Mouse (Mus musculus) liver, embryonic 12.5 days (tissue): Measurements from ENCODE around the gene Dnal4. TPM values are rescaled to one million over a fixed set of nuclear protein-coding genes. Genes with fewer than 3 reads are reported as not detected.
"Not testable (repeated sequence)": the region's sequence is repeated elsewhere in the genome, so short reads cannot be mapped to it uniquely, and the experiment has no call there.

ENCODE experiments used
- ATAC-seq: fragments of 200-750 bp; cut with Nextera tagmentation; 2 replicates; pipeline ENCODE4 v1.8.0; 2017; ENCODE audit warnings: moderate number of reproducible peaks, mild to moderate bottlenecking, moderate library complexity
- H3K27ac ChIP-seq: fragments of 300-500 bp; sonication (generic); 2 replicates; pipeline ENCODE4 v1.5.1; 2016; ENCODE audit warnings: mild to moderate bottlenecking
- H3K27me3 ChIP-seq: fragments of 300-500 bp; sonication (generic); replicated peaks from 2 replicates; pipeline ENCODE4 v1.6.1; 2016; ENCODE audit warnings: mild to moderate bottlenecking, moderate library complexity
- H3K36me3 ChIP-seq: fragments of 300-500 bp; sonication (generic); 2 replicates; pipeline ENCODE4 v1.6.1; 2016; ENCODE audit warnings: mild to moderate bottlenecking, moderate library complexity
- H3K4me1 ChIP-seq: fragments of 300-500 bp; sonication (generic); 2 replicates; pipeline ENCODE4 v1.6.1; 2016
- H3K4me2 ChIP-seq: fragments of 300-500 bp; sonication (generic); 2 replicates; pipeline ENCODE4 v1.6.1; 2016; ENCODE audit warnings: mild to moderate bottlenecking, moderate library complexity
- H3K4me3 ChIP-seq: fragments of 300-500 bp; sonication (generic); 2 replicates; pipeline ENCODE4 v1.5.1; 2016; ENCODE audit warnings: mild to moderate bottlenecking, moderate library complexity
- H3K9ac ChIP-seq: fragments of 300-500 bp; sonication (generic); 2 replicates; pipeline ENCODE4 v1.6.1; 2016; ENCODE audit warnings: mild to moderate bottlenecking, moderate library complexity
- H3K9me3 ChIP-seq: fragments of 300-500 bp; sonication (generic); replicated peaks from 2 replicates; pipeline ENCODE4 v1.6.1; 2016; ENCODE audit warnings: mild to moderate bottlenecking, moderate library complexity
- WGBS: fragments of 180-500 bp; shearing (Covaris S2); methylation state at CpG from one replicate; pipeline ENCODE4 v1.1.7; 2016; ENCODE audit not compliant: insufficient replicate concordance; 5-methylcytosine and 5-hydroxymethylcytosine counted together
- polyA plus RNA-seq: library from polyadenylated mRNA; unstranded; fragments of >200 nt; fragmentation: Nextera tagmentation; extraction: Ambion mirVana; gene quantifications from 2 replicates; pipeline ENCODE4 v1.2.1, GENCODE M21; 2016

The Dnal4 gene
- 13.5 and 14.0 TPM in 2 replicates for polyA plus RNA-seq

- Histone ChIP-seq H3K4me3 (no peak within 1 kb of the TSS), H3K27me3 (peaks cover 10% of the 10 kb centered on the region), H3K36me3 (no peaks in the 10 kb centered on the region), H3K9me3 (no peaks in the 10 kb centered on the region), H3K4me2 (no peak within 1 kb of the TSS), H3K4me1 (peaks cover 21% of the 10 kb centered on the region), H3K9ac (no peak within 1 kb of the TSS), H3K27ac (no peak within 1 kb of the TSS)
- no peak for ATAC-seq
These were observed at the start of gene Dnal4 for GRCm38 (mm10) chr15:79777749-79778148. Dnal4 (minus strand) TSS chr15:79777849.

DNA sequence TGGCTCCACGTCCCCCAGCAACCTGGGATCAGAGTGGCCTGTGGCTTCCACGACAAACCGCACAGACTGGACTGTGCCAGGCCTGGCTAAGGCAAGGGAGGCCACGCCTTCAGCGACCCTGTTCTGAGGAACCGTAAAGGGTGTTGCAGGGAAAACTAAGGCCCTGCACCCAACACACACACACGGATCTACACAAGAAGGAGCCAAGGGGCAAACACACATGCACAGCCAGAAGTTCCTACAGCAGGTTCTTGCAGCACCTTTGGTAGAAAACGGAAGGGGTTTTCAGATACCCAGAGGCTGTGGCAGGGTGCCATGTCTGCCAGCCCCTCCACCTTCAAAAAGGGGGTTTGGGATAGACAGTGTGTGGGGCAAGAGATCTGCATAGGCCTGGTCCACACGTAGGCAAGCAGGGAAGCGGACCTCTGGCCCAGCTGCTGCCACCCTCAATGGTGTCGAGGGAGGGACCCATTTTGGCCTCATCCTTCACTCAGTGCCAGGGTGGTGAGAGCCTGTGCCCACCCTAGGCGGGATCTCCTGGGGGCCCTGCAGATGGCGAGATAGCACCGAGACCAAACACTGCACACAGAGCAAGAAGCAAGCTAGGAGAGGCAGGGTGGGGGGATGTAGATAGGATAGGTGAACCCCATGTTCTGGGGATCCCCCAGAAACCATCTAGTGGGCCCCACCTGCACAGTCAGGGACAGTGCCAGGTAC is 49.6 kb upstream of the Dnal4 start:
- no peaks in the 10 kb centered on the region; the same call in none of the 2 replicates for H3K27me3 ChIP-seq
- no peak for ATAC-seq
- no peak overlapping the region for H3K4me3 ChIP-seq
- H3K9me3 ChIP-seq = no peaks in the 10 kb centered on the region
- no peak overlapping the region for H3K9ac ChIP-seq
- H3K36me3 ChIP-seq = peaks cover 45% of the 10 kb centered on the region
- H3K27ac ChIP-seq = no peak overlapping the region
- H3K4me2 ChIP-seq = no peak overlapping the region
- WGBS = 81% methylated on average over 14 of the region's 14 CpGs
- H3K4me1 ChIP-seq = peaks cover 40% of the 10 kb centered on the region

DNA sequence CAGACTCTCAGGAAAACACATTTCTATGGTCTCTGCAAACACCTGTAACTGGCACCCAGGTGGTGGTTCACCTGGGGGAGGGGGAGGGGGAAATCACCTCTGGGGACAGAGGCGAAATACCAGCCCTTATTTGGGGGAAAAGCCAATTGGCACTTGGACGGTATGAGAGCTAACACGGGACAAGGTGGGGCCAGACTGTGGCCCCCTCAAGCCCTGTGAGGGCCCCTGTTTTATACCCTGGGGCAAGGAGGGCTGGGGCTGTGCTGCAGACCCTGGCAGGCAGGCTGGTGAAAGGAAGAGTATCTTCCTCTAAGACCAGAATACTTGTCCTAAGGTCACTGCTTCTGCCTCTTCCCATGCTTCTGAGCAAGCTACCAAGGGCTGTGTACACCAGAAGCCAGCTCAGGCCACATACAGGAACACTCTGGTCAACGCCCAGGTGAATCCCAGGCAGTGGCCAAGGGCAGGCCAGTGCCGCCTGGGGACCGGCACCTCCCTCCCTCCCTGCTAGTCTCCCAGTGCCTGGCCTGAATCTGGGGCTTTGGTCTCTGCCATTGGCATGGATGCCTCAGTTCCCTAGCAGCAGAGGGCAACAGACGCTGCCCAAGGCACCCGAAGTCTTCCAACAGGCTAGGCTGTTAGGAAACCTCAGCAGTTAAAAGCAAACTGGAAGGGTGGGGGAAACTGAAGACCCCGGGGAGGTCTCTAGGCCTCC is 48.7 kb upstream of the Dnal4 start:
- H3K36me3 ChIP-seq = peaks cover 40% of the 10 kb centered on the region
- 68% methylated on average over 9 of the region's 9 CpGs for WGBS
- H3K9me3 ChIP-seq = no peaks in the 10 kb centered on the region
- H3K4me2 ChIP-seq = no peak overlapping the region
- H3K4me1 ChIP-seq = peaks cover 37% of the 10 kb centered on the region
- ATAC-seq = no peak
- H3K9ac ChIP-seq = no peak overlapping the region
- no peak overlapping the region for H3K27ac ChIP-seq
- H3K4me3 ChIP-seq = no peak overlapping the region
- no peaks in the 10 kb centered on the region; the same call in none of the 2 replicates for H3K27me3 ChIP-seq

DNA sequence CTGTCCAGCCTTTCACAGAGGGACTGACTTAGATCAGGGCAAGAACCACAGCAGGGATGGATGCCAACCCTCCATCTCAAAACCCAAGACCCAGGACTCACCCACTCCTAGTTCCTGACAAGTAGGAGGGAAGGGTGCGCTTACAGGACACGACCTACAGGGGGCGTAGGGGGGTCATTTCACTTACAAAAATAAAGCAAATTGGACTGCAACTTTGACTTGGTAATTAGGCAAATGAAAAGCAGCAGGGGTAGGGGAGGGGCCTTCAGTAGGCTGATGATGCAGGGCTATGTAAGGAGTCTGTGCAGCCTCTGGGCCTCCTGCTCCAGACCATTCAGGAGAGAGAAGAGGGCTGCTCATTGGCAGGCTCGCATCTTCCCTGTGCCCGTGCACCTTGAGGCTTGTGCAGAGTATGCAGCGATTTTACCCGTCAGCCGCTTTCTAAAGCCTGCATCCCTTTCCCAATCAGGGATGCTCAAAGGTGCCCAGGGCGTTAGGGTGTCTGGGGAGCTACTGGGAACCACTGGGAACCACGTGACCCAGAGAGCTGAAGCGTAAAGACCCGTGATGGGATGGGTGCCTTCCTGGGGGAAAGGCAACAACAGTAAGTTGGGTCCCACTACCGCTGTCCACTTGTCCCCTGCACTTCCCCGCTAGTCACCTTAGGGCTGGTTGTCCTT is 47.6 kb upstream of the Dnal4 start:
- Histone ChIP-seq H3K36me3 (peaks cover 38% of the 10 kb centered on the region), H3K9me3 (no peaks in the 10 kb centered on the region), H3K4me1 (peaks cover 34% of the 10 kb centered on the region), H3K27me3 (no peaks in the 10 kb centered on the region; the same call in none of the 2 replicates), H3K4me2 (no peak overlapping the region), H3K4me3 (no peak overlapping the region), H3K9ac (no peak overlapping the region), H3K27ac (no peak overlapping the region)
- 55% methylated on average over 14 of the region's 14 CpGs for WGBS
- ATAC-seq = no peak

DNA sequence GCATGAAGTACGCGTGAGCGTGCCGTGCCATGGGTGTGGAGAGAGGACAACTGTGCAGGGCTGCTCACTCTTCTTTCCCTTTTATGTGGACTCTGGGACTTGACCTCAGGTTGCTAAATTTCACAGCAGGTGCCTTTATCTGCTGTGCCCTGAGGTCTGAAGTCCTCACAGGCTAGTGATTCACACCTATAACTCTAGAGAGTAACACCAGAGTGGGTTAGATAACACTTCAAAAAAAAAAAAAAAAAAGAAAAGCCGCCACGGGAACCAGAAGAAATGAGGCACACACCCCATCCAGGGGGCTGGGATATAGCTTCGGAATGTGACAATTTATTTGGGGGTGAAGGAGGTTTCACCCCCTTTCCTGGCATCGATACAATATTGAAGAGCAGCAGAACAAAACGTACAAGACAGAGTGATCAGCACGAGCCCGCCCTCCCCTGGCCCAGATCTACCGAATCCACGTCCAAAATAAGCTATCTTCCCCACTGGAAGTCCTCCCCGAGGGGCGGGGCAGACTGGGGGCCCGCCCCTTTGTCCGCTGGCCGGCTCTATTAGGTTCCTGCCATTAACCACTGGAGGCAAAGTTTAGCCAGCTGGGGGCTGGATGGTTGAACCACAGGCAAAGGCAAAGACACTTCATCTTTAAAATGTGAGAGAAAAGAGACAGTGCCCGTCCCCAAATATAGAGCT is 46.1 kb upstream of the Dnal4 start:
- 48% methylated on average over 19 of the region's 19 CpGs for WGBS
- no peaks in the 10 kb centered on the region; the same call in none of the 2 replicates for H3K27me3 ChIP-seq
- peaks cover 35% of the 10 kb centered on the region for H3K36me3 ChIP-seq
- no peak overlapping the region for H3K4me2 ChIP-seq
- no peak overlapping the region for H3K4me3 ChIP-seq
- H3K27ac ChIP-seq = no peak overlapping the region
- H3K9me3 ChIP-seq = no peaks in the 10 kb centered on the region
- peaks cover 34% of the 10 kb centered on the region for H3K4me1 ChIP-seq
- ATAC-seq = no peak
- no peak overlapping the region for H3K9ac ChIP-seq

GRCm38 (mm10) chr15:79822265-79823199 is 44.9 kb upstream of the Dnal4 start:
- H3K27ac ChIP-seq = no peak overlapping the region
- no peak overlapping the region for H3K4me2 ChIP-seq
- peaks cover 29% of the 10 kb centered on the region for H3K4me1 ChIP-seq
- H3K36me3 ChIP-seq = peaks cover 23% of the 10 kb centered on the region
- no peak for ATAC-seq
- 57% methylated on average over 13 of the region's 13 CpGs for WGBS
- no peaks in the 10 kb centered on the region for H3K27me3 ChIP-seq
- H3K4me3 ChIP-seq = no peak overlapping the region
- H3K9ac ChIP-seq = no peak overlapping the region
- no peaks in the 10 kb centered on the region for H3K9me3 ChIP-seq

DNA sequence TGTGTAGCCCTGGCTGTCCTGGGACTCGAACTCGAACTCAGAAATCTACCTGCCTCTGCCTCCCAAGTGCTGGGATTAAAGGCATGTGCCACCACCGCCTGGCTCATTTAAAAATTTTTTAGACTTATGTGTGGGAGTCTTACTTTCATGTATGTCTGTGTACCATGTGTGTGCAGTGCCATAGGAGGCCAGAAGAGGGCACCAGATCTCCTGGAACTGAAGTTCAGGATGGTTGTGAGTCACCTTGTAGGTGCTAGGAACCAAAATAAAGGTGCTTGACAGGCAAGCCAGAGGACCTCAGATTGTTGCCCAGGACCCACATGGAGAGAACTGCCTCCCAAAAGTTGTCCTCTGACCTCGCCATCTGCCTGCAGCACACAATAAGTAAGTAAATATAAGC is 40.7 kb upstream of the Dnal4 start:
- Histone ChIP-seq H3K4me1 (peaks cover 13% of the 10 kb centered on the region), H3K4me3 (no peak overlapping the region), H3K9me3 (no peaks in the 10 kb centered on the region), H3K9ac (no peak overlapping the region), H3K27me3 (peaks cover 26% of the 10 kb centered on the region; the same call in 1 of the 2 replicates), H3K4me2 (no peak overlapping the region), H3K36me3 (peaks cover 7% of the 10 kb centered on the region), H3K27ac (no peak overlapping the region)
- ATAC-seq = no peak
- WGBS = 62% methylated on average over 4 of the region's 4 CpGs

DNA sequence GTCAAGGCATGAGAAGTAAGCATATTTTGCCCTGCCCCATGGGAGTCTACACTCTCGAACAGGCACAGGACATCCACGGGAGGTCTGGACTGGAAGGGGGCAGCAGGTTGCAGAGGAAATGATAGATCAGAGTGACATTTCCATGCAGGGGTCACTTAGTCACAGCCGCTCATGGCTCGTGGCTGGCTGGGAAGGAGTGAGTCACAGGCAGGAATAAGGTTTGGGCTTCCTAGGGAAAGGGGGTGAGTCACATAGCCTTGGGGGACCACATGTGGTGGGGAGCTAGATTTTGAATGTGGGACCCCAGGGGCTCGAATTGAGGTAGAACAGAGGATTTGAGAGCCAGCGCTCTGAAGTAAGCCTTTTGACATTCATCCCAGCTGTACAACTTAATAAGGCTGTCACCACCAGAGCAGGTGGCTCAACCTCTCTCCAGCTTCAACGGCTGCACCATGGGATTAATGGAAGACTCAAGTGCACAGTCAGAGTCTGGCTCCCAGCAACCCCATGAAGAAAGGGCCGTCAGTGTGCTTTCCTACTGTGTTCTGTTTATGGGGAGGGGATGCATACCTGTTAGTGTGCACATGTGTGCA is 36.1 kb upstream of the Dnal4 start:
- no peak for ATAC-seq
- Histone ChIP-seq H3K9ac (no peak overlapping the region), H3K27me3 (peaks cover 64% of the 10 kb centered on the region), H3K27ac (no peak overlapping the region), H3K4me2 (no peak overlapping the region), H3K36me3 (no peaks in the 10 kb centered on the region), H3K4me1 (no peaks in the 10 kb centered on the region), H3K4me3 (no peak overlapping the region), H3K9me3 (no peaks in the 10 kb centered on the region)
- 39% methylated on average over 8 of the region's 8 CpGs for WGBS

GRCm38 (mm10) chr15:79812840-79813239 is 35.2 kb upstream of the Dnal4 start:
- 46% methylated on average over 2 of the region's 2 CpGs for WGBS
- H3K27me3 ChIP-seq = peaks cover 74% of the 10 kb centered on the region
- not testable (repeated sequence) for H3K4me3 ChIP-seq, H3K4me2 ChIP-seq, H3K9ac ChIP-seq, H3K36me3 ChIP-seq, H3K4me1 ChIP-seq, ATAC-seq, H3K9me3 ChIP-seq, H3K27ac ChIP-seq

DNA sequence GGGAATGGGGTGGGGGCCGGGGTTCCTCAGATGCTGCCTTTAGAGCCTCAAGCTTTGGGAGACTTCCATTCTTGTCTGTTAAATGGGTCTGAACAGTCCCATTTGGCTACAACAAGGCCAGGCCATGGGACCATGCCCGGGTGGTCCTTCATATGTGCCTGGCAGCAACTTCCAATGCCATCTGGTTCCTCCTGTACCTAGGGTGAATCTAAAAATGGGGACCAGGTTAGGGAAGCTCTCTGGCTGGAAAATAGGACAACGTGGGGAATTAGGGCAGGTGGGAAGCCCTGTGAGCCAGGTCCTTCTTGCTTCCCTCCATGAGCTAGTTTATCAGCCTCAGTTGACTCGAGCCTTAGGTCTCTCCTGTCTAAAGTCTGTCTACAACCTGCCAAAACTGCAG is 33.3 kb upstream of the Dnal4 start:
- Histone ChIP-seq H3K27ac (no peak overlapping the region), H3K4me1 (no peaks in the 10 kb centered on the region), H3K9ac (no peak overlapping the region), H3K4me2 (no peak overlapping the region), H3K27me3 (peaks cover 86% of the 10 kb centered on the region), H3K9me3 (no peaks in the 10 kb centered on the region), H3K36me3 (no peaks in the 10 kb centered on the region), H3K4me3 (no peak overlapping the region)
- no peak for ATAC-seq
- WGBS = 45% methylated on average over 4 of the region's 4 CpGs

- 27% methylated on average over 3 of the region's 3 CpGs for WGBS
- ATAC-seq = no peak
These were observed 32.4 kb upstream of the Dnal4 start for GRCm38 (mm10) chr15:79810061-79810460.

More at GRCm38 (mm10) chr15:79810061-79810460, 32.4 kb upstream of the Dnal4 start:
- H3K9me3 ChIP-seq = no peaks in the 10 kb centered on the region
- no peak overlapping the region for H3K4me2 ChIP-seq
- no peak overlapping the region for H3K27ac ChIP-seq
- no peak overlapping the region for H3K9ac ChIP-seq
- H3K36me3 ChIP-seq = no peaks in the 10 kb centered on the region
- H3K4me1 ChIP-seq = 0 out of 2 replicates have a peak, but pooled peaks cover under 1% of the 10 kb centered on the region
- no peak overlapping the region for H3K4me3 ChIP-seq
- peaks cover 88% of the 10 kb centered on the region for H3K27me3 ChIP-seq
